Mouse (Mus musculus): ENCODE measurements around the gene Dlk1. TPM values are rescaled to one million over a fixed set of nuclear protein-coding genes. Genes with fewer than 3 reads are reported as not detected.

Gene Dlk1
- 46.4 and 50.7 TPM in 2 replicates for polyA plus RNA-seq (2015; fragmentation: Nextera tagmentation; extraction: Ambion mirVana)

DNA sequence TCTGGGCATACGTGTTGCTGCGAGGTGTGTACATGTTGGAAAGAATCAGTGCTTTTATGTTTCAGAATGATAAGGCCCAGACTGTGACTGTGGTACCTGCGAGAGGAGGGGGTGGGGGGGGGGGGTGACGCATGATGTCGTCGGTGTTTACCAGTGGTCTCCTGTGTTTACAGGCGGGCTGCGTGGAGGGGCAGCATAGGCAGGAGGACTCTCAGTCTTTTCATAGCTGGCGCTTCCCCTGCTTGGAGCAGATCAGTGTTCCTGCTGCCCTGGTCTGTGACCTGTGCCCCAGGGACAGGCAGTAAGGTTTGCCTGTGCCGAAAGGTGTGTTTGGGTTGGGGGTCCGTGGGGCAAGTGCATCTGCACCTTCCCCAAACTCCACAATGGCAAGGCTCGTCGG is at the start of gene Dlk1:
Gene Dlk1 (plus strand): TSS at position 232 of the 400 bp plus-strand sequence.

Other genes starting within 250 kb of the Dlk1 start
- 1.6 and 2.0 TPM in 2 replicates for gene Rtl1, start 147.5 kb downstream of the Dlk1 start, polyA plus RNA-seq (2015; fragmentation: Nextera tagmentation; extraction: Ambion mirVana)

All from neural tube, postnatal 0 days (tissue).